Mouse (Mus musculus): ENCODE measurements at regions not wholly inside any gene's neighbourhood (a gene's known extent, or its start where the extent isn't known, plus 50 kb on each side); places are given as distances from the start of the nearest gene placed in this dataset.

DNA sequence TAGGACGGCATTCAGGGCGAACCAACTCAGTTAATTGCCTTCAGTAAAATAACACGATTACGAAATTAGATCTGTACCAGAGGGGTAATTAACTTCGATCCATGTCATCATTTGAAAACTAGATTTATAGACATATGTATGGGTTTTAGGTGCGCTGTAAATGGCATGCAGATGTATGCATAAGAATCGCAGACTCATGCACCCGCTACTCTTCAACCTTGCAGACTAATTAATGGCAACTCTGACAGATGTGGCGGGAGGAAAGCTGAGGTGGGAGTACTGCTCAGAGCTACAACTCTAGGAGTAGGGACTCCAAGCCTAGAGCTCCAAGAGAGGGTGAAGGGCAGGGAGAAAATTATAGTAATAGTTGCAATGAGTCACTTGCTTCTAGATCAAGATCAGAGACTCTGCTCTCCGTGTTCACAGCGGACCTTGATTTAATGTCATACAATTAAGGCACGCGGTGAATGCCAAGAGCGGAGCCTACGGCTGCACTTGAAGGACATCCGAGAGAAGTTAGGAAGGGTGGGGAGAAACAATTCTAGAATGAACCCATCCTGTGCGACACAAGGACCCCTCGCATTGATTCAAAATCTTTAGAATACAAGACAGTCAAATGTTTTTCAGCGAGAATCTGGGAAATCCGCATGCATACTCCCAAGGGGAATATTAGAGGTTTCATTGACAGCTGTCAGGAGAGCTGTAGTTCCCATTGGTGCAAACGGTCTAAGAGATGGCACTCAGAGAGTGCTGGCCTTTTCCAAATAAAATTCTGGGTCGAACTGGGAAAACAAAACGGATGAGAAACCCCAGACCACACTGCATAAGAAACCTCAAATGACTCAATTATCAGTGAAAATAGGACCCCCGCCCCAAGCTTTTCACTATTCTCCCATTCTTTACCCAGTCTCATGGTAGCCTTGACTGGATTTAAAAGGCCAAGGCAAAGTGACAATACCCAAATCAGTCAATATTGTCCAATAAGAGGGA, 152.6 kb upstream of the Cypt12 start:
- DNase-seq (ENCODE audit: low read depth, low spot score), result no peak

DNA sequence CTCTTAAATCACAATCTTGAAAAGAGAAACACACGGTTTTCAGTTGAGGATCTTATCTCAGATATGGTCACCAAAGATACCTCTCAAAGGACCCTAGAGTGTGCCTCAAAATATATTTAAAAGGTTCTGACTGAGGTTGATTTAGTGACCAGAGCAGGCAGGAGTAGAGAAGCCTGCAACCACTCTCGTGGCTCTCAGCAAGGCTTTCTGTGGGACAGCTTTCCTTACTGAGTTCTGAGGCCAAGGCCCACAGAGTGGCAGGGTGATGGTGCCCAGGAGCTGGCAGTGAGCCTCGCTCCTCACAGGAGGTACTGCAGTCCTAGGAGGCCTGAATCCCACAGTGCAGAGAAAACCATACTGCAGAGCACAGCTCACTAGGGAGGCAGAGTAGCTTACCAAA, 151.4 kb upstream of the Cypt12 start:
- DNase-seq (ENCODE audit: low read depth, low spot score), result no peak

DNA sequence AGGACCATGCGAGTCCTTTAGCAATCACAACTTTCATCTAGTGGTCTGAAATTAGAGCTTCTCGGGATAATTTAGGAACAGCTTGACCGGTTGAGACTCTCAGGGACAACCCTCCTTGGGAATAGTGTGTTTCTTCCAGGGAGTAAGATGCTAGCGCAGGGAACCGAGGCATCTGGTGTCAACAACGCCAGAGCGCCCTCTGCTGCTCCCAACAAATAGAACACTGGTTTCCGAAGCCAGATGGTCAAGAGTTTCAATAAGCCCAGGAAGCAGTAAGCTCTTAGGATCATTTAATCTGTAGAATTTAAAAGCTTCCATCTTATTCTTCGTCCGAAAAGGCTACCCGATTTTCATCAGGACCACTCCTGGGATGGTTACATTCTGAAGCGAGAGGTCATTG, 149.8 kb upstream of the Cypt12 start:
- DNase-seq (ENCODE audit: low read depth, low spot score), result no peak

DNA sequence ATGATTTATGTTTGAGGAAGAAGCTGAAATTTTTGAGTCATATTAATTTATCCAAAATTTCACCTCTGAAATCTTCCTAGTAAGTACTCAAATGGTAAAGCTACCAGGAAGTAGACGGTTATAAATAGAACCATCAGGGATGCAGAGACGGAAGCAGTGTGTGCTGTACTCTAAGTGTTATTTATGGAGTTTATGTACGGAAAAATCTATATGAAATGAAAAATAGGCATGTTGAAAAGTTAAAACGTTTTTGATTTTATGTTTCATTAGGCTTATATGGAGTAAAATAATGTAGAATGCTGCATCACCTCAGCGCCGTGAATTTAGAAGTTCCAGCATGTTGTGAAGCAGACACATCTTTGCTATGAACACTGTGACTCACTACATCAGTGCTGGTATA, 149.1 kb upstream of the Cypt12 start:
- DNase-seq (ENCODE audit: low read depth, low spot score), result no peak

DNA sequence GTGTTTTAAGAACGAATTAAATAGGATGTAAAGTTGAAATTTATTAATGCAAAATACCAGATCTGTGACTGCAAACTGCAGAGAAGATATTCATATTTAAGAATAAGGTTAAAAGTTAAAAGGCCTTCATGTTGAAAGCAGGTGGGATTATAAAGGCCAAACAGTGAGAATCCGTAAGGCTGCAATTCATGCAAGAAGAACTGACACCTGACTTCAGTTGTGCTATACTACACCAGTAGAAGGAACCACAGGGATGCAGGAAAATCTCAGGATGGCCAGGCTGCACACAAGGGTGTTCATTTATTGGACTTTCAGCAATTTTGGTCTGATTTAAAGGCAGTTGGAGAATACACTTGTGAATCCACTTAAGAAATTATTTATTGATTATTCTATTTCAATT, 147.4 kb upstream of the Cypt12 start:
- no peak for DNase-seq (ENCODE audit: low read depth, low spot score)

DNA sequence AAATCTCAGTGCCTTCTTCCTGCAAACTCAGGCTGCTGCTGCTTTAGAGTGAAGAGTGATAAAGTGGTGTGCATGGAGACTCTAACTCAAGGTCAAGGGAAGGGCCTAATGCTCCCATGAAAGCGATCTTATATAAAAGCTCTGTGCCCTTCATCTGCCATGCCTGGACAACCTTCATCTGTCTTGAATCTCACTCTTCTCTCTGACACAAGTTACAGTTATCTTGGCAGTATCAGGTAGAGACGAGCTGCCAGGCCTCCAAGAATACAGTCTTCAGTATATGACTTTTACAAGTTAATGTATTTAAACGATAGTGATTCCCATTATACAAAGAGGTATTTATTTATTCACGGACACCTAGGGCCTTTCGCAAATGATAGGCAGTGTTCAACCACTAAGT, 146.7 kb upstream of the Cypt12 start:
- DNase-seq (ENCODE audit: low read depth, low spot score), result no peak

DNA sequence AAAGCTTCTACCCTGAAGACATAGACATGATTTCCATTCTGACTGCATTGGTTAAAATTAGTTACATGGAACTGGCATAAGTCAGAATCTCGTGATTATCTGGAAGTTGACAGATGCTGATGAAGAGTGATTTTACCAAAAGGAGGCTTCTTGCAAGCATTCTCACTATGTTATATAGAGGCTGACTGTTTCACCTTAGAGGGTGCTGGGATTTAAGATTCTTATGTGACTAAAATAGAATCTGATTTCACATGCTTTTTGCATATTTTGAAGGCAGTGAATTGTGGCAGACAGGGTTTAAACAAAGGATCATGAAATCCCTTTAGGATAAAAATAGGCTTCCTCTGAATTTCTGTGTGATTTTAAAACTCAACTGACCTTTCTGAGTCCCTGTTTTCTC, 143.0 kb upstream of the Cypt12 start:
- no peak for DNase-seq (ENCODE audit: low read depth, low spot score)

DNA sequence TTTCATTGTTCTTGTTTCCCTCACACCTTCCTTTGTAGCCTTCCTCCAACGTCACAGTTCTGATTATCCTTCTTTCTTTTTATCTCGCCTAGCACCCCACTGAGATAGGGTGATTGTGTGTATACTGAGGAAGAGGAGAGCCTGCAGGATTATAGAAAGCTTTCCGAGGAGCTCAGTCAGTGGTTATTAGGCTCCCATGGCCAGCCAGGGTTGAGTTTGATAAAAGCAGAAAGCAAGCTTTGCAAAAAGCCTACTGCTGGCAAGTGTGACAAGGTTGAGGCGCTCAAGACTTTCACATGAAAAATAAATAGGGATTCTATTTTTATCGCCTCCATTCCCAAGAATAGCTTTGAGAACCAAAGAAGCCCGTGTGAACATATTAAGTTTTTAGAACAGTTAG, 136.9 kb upstream of the Cypt12 start:
- DNase-seq (ENCODE audit: low read depth, low spot score), result no peak

DNA sequence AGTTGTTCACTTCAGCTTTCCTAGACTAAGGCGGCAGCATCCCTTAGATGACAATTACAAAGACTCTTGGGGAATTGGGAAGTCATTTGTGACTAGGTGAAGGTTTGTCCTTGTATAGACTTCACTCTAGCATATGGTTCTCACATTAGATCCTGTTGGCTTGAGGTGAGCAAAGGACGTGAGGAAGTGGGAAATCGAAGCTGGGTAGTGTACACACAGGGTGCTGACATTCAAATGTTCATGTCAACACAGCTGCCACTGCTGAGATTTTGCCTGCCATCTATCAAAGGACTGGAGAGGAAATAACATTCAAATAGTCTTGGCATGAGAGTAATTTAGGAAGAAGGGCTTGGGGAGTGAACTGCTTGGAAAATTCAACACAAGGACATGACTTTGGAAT, 124.0 kb upstream of the Cypt12 start:
- DNase-seq (ENCODE audit: low read depth, low spot score), result no peak

DNA sequence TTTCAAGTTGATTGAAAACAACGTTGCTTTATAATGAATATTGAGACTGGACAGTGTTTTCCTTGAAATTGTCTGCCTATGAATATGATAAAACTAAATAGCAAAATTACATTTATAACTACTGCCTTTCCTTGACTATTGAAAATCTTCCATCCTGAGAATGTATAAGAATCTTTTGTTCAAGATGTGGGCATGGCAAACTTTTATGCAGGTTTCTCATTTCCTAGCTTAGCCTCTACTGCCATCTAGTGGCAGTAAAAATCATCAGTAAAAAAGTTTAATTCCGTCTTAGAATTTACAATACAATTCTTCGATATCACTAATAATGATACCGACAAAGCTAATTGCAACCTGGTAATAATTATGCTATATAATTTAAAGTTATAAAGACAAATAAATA, 123.5 kb upstream of the Cypt12 start:
- no peak for DNase-seq (ENCODE audit: low read depth, low spot score)

DNA sequence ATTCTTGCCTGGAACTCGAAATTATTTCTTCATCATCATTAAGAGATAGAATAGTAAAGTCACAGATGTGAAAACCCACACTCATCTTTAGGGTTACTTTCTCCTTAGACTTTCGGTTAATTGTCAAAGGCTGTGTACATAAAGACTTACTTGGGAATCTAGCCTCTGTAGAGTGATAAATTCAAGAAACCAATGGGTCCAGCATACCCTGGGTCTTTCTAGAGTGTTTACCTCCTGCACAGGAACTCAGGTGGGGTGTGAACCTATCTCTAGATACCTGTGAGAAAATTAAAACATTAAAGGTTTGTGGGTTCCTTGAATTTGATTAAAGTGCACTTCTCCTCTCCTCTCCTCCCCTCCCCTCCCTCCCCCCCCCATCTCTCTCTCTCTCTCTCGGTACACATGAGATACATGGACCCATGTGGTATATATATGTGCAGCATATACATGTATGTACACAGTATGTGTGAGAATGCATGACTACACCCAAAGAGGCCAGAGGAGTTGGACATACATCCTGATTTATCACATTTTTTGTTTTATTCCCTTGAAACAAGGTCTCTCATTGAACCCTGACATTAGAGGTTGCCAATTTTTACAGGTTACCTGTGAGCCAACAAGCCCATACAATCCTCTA, 122.8 kb upstream of the Cypt12 start:
- no peak for DNase-seq (ENCODE audit: low read depth, low spot score)

DNA sequence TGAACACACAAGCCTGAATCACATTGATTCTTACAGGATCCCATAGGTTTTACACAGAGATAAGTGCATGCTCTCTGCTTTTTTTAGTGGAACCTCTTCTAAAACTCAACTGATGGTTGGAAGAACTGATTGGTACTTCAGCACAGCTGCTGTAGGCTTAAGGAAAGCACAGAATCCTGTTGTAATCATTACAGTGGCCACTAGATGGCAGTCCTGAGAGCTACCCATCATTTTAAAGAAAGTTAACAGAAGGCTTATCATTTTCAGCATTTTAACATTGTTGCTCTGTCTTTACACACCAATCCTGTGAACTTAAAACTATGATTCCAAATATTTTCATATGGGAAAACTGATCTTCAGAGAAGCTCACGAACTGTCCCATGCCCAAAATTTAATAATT, 113.5 kb upstream of the Cypt12 start:
- no peak for DNase-seq (ENCODE audit: low read depth, low spot score)

DNA sequence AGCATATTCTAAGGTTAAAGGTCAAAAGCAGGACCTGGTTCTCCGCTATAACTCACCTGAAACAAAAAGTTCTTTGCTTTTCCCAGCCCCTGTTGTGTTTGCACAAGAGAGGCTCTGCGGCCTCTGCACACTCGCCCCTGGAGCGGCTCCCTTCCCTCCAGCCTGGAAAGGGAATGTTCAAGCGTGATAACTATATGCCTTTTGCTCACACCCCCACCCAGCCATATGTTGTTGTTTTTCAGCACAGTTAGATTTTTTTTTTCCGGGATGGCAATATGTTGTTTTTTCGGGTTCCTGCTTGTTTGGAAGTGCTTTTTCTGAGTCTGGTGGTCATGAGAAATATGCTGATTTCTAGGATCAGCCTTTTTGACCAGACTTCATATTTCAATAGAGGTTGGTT, 100.6 kb upstream of the Cypt12 start:
- peak; percentile 46 for DNase-seq (ENCODE audit: low read depth, low spot score)

DNA sequence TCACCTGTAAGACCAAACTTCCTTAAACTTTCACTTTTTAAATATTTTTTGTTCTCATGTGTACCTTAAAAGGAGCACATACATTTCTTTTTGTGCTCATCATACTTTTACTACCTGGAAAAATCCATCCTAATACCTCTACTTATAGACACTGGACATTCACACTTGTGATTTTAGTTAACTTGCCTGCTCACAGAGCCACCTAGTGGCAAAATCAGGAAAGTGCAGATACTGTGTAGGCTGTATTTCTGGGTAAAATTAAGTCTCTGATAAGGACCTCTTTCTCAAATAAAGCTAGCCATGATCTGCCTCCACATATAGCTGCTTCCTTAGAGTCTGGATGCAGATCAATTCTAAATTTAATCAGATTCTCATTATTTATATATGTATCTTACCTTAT, 100.0 kb upstream of the Cypt12 start:
- no peak for DNase-seq (ENCODE audit: low read depth, low spot score)

DNA sequence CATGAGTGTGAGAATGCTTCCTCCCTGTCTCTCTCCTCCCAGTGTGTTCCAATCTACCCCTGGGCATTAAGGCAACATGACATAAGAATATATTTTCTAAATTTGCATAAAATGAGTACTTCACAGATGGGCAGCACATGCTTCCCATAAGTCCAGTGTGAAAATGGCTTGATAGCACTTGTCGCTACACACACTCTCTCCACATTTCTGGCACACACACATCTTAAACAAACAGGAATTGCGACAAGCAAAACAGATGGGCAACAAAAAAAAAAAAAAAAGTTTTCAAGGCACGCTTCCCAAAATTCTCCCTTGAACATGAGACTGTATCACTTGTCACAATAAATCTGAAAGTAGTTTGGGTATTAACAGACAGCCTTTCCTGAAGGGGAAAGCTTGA, 85.8 kb upstream of the Cypt12 start:
- no peak for DNase-seq (ENCODE audit: low read depth, low spot score)

DNA sequence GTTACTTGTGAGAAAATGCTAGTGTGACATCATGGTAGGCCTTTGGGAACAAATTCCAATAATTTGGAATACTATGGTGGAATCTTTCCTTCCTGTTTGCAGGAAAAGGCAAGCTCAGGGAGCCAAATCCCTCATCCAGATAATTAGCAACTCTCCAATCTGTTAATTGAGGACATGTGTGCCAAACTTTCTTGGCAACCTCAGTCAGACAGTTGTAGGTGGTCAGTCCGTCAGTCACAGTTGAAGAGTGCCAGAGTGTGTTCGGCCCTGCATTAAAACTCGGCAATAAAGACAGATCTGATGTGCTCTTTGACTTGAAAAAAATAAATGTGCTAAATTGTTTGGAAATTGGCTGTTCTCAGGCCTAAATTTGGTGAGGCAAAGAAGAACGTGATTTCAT, 83.1 kb upstream of the Cypt12 start:
- DNase-seq (ENCODE audit: low read depth, low spot score), result no peak

DNA sequence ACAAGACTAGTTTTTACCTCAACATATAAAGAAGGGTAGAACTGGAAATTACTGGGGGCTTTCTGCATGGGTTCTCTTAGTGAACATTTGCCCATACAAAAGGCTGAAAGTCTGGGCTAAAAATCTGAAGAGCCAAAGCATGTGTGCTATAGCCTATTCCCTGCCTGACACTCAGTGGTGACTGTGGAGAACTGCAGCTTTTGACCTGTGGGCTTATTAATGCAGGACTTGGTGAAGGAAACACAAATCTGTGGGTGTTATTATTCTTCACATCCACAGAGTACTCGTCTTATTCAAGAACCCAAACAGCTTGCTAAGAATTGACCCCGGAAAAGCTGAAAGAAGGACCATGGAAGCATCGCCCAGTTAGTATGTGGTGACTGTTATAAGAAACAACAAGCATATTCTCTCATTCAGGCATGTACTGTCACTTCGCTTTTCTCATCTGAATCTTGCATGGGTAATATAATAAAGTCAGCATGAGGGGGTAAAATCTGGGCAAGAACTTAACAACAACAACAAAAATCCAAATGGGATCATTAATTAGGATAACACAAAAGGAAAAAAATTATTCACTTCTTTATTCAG, 77.2 kb upstream of the Cypt12 start:
- DNase-seq (ENCODE audit: low read depth, low spot score), result no peak

DNA sequence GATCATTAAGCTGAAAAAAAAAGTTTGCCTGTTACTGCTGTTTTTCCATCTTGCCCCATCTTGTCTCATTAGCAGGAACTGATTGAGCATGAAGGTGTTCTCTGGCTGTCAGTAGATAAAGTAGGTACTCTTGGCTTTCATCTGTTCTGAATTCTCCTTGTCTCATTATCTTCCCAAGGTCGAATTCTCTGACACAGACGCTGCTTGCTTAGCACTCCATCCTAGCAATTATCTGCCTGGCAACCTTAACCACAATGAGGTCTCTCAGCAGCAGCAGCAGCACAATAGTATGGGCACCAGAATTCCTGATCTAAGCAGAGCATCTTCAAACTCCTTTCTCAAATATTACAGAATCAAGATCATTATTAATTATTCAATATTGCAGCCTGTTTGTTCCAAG, 52.3 kb upstream of the Cypt12 start:
- peak; percentile 0 for DNase-seq (ENCODE audit: low read depth, low spot score)

DNA sequence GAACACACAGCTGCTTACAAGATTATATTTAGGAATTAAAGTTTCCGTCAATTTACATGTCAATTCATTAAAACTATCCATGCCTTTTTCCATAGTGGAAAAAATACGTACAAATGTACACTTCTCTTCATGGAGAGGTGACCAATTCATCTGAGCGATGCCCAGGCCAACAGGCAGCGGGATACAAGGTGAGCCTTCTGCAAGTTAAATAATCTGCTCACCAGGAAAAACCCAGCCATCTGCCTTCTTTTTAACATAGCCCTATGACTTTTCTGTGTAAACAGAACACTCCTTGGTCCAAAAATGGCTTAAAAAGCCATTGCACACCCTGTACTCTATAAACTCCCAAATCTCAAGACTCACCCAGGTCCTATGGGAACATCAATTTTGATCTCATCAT, 51.5 kb upstream of the Cypt12 start:
- no peak for DNase-seq (ENCODE audit: low read depth, low spot score)
